Mouse (Mus musculus) left cerebral cortex, postnatal 4 days (tissue): ENCODE data around the gene 1700020L24Rik. TPM values are rescaled to one million over a fixed set of nuclear protein-coding genes. Genes with fewer than 3 reads are reported as not detected.
A peak's percentile ranks its signal among the peaks of the same experiment; 100 is the strongest.

Experiments
- DNase-seq: peaks from one replicate; pipeline ENCODE4 v3.0.0-alpha.2; 2022
- intact Hi-C: fragments of 180-260 bp; cut with DNase I; formaldehyde crosslinking; loops from one replicate; pipeline ENCODE4 v1.15.1; 2025
- total RNA-seq, 2 experiments: library from RNA; stranded (reverse); gene quantifications; 2 replicates each; pipeline ENCODE4 v1.2.3; 2021

Gene 1700020L24Rik
- total RNA-seq, 2 experiments from 2014 or later = 0.50 TPM; not detected in 1

GRCm38 (mm10) chr11:83468765-83469164, 31.3 kb downstream of the 1700020L24Rik start:
- no peak for DNase-seq
- intact Hi-C loops = no loop called here

- DNase-seq = no peak
- intact Hi-C loops = no loop called here
Measured at GRCm38 (mm10) chr11:83471766-83472165, 34.3 kb downstream of the 1700020L24Rik start.

DNA sequence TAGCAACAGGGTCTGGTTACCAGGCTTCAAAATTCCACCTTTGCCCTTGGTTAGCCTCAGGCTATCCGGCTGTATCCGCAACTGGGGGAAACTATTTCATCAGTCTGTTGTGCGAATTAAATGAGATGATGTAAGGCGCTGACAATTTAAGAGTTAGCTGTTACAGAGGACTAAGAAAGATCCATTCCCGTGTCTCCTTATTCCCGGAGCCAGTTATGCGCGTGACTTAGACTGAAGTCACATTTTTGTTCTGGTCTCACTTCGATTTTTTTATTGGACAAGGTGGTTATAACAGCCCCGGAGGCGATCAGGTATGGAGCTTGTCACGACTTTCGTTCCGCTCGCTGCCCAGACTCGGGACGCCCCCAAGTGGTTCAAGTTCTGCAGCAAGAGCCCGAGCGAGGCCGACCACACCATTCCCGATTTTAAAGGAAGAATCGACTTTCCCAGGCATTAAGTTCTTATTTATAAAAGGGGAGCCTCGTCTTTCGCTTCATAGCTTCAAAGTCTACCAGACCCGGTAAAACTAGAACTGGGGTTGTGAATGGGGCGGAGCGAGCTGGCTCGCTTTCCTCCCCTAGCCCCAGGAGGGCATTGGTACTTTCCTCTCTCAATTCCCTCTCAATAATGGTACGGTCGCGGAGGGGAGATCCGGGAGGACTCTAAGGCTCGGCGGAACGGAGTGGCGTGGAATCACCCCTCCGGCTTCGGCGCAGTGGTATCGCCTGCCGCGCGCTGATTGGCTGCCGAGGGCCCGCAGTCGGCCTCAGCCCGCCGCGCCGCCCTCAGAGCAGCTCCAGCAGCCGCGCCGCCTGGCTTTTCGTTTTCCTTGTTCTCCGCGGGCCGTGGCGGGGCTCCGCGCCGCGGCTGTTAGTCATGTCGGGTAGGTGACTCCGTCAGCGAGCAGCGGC, 35.1 kb downstream of the 1700020L24Rik start, which contains the start of gene Taf15:
Gene Taf15 (plus strand): TSS at position 763 of the 911 bp plus-strand sequence.
- intact Hi-C loops = no loop called here
- DNase-seq = peak; percentile 99

DNA sequence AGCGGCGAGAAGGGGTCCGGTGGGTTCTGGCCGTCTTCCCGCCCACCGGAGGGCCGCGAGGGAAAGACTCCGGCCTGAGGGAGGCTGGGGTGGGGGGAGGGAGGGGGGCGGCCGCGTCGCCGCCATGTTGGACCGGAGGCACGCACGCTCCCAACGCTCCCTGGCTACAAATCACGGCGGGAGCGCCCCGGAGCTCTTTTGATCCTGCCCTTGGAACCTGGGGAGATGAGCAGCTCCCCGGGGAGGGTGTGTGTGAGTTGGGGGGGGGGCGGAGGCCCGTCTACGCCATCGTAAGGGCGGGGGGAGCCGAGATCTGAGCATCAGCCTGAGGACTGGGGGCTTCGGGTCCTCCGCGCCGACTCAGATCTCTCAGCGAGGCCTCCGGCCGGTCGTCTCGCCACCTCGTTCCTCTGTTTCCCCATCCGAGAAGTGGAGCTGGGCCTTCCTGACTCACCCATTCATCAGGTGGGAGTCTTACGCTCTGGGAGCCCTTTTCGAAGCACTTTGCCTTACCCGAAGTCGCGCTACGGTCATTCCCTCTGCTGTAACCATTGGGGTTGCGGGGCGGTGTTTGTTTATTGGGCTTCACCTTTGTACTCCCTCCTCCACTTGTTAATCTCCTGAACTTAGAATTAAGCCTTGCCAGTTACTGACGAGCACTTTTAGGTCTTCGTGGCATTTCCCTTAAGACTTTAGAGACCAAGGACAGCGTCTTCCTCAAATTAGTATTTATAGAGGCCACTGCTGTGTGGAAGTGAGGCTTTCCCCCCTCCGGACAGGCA, 35.9 kb downstream of the 1700020L24Rik start:
- DNase-seq = no peak
- intact Hi-C loops = no loop called here

Other genes with a start within 250 kb of the 1700020L24Rik start
- under 1 TPM; 0.26 to 0.50 TPM for gene Slfn3, start 246.3 kb upstream of the 1700020L24Rik start, total RNA-seq
- gene Slfn14, start 151.0 kb upstream of the 1700020L24Rik start, total RNA-seq = not detected
- 100 to 1,000 TPM; 283 to 311 TPM for gene Ap2b1, start 138.7 kb upstream of the 1700020L24Rik start, total RNA-seq
- 10 to 100 TPM; 12.1 to 17.5 TPM for gene Pex12, start 135.1 kb upstream of the 1700020L24Rik start, total RNA-seq
- 100 to 1,000 TPM; 121 to 122 TPM for gene Rasl10b, start 28.5 kb upstream of the 1700020L24Rik start, total RNA-seq
- gene Gas2l2, start 8.2 kb upstream of the 1700020L24Rik start, total RNA-seq = under 1 TPM; 0.48 to 0.74 TPM
- gene Mmp28, start 25.4 kb downstream of the 1700020L24Rik start, total RNA-seq = 1 to 10 TPM; 4.3 to 5.1 TPM
- gene Taf15, start 35.4 kb downstream of the 1700020L24Rik start, total RNA-seq = 10 to 100 TPM; 88.1 to 90.1 TPM
- gene Heatr9, start 84.5 kb downstream of the 1700020L24Rik start, total RNA-seq = not detected
- not detected for gene Ccl5, start 92.8 kb downstream of the 1700020L24Rik start, total RNA-seq
- 1 to 10 TPM; 1.3 to 2.0 TPM for gene Ccl9, start 141.0 kb downstream of the 1700020L24Rik start, total RNA-seq
- 1 to 10 TPM; 1.4 to 1.6 TPM for gene Ccl6, start 155.4 kb downstream of the 1700020L24Rik start, total RNA-seq
- not detected for gene Rpl9-ps1, start 207.9 kb downstream of the 1700020L24Rik start, total RNA-seq
- under 1 TPM in 1 of 2 experiments, not detected in 1; 0.64 TPM for gene Ccl3, start 211.7 kb downstream of the 1700020L24Rik start, total RNA-seq
- gene Ccl4, start 224.9 kb downstream of the 1700020L24Rik start, total RNA-seq = not detected